Mouse (Mus musculus) heart, postnatal 0 days (tissue): Measurements from ENCODE around the gene Rpusd3. TPM values are rescaled to one million over a fixed set of nuclear protein-coding genes. Genes with fewer than 3 reads are reported as not detected.

Experiments used
- ATAC-seq: fragments of 200-750 bp; cut with Nextera tagmentation; 2 replicates; pipeline ENCODE4 v1.8.0; 2017; ENCODE audit warnings: low read depth, moderate number of reproducible peaks, moderate library complexity; ENCODE audit not compliant: insufficient read depth
- DNase-seq: peaks from one replicate; pipeline ENCODE4 v3.0.0-alpha.2; 2016; ENCODE audit warnings: low spot score
- H3K27ac ChIP-seq: fragments of 300-500 bp; sonication (generic); 2 replicates; pipeline ENCODE4 v1.5.1; 2014; ENCODE audit warnings: low read depth, mild to moderate bottlenecking
- H3K27me3 ChIP-seq: fragments of 300-500 bp; sonication (generic); 2 replicates; pipeline ENCODE4 v1.6.1; 2014; ENCODE audit warnings: low read length, mixed read lengths; ENCODE audit not compliant: control insufficient read depth, insufficient read depth
- H3K36me3 ChIP-seq: fragments of 300-500 bp; sonication (generic); replicated peaks from 2 replicates; pipeline ENCODE4 v1.6.1; 2014; ENCODE audit warnings: low read length, mixed read lengths; ENCODE audit not compliant: control insufficient read depth, insufficient read depth
- H3K4me1 ChIP-seq: fragments of 300-500 bp; sonication (generic); 2 replicates; pipeline ENCODE4 v1.6.1; 2014; ENCODE audit warnings: antibody characterized with exemption; ENCODE audit not compliant: control insufficient read depth, insufficient read depth
- H3K4me2 ChIP-seq: fragments of 300-500 bp; sonication (generic); 2 replicates; pipeline ENCODE4 v1.6.1; 2014; ENCODE audit warnings: low read depth, mild to moderate bottlenecking, low read length, moderate library complexity
- H3K4me3 ChIP-seq: fragments of 300-500 bp; sonication (generic); 2 replicates; pipeline ENCODE4 v1.5.1; 2014; ENCODE audit warnings: low read depth, low read length
- H3K9ac ChIP-seq: fragments of 300-500 bp; sonication (generic); replicated peaks from 2 replicates; pipeline ENCODE4 v1.6.1; 2014; ENCODE audit warnings: low read depth, low read length, mixed read lengths
- H3K9me3 ChIP-seq: fragments of 300-500 bp; sonication (generic); replicated peaks from 2 replicates; pipeline ENCODE4 v1.6.1; 2016; ENCODE audit warnings: low read length; ENCODE audit not compliant: control insufficient read depth
- CTCF ChIP-seq: IDR thresholded peaks from 2 replicates; pipeline ENCODE4 v1.5.1; 2016; ENCODE audit warnings: antibody characterized with exemption, control low read depth, low read depth
- EP300 ChIP-seq: IDR thresholded peaks from 2 replicates; pipeline ENCODE4 v1.6.1; 2016; ENCODE audit warnings: antibody characterized with exemption, low read depth
- WGBS: fragments of 180-500 bp; shearing (Covaris S2); extraction: QIAGEN DNeasy Blood & Tissue Kit; methylation state at CpG from one replicate; pipeline ENCODE4 v1.1.7; 2014; 5-methylcytosine and 5-hydroxymethylcytosine counted together
- polyA plus RNA-seq: library from polyadenylated mRNA; unstranded; fragments of >200 nt; fragmentation: Nextera tagmentation; extraction: Ambion mirVana; gene quantifications from 2 replicates; pipeline ENCODE4 v1.2.1, GENCODE M21; 2015
- total RNA-seq: library from RNA; depleted of rRNA; stranded (reverse); fragments of >200 nt; gene quantifications from 2 replicates; pipeline ENCODE4 v1.2.3, GENCODE M21; 2014; ENCODE audit warnings: low replicate concordance

The Rpusd3 gene
- total and polyA plus RNA-seq, 2 experiments from 2014 or later = 15.0 to 15.5 TPM

- H3K27ac ChIP-seq = peak overlapping the region; percentile 97
- no peaks in the 10 kb centered on the region for H3K27me3 ChIP-seq
- WGBS = 6% methylated on average over 7 of the region's 7 CpGs
- no peak for ATAC-seq
- H3K9me3 ChIP-seq = no peaks in the 10 kb centered on the region
- peak overlapping the region; percentile 94 for H3K4me3 ChIP-seq
- H3K4me2 ChIP-seq = peak overlapping the region; percentile 94
- peaks cover 14% of the 10 kb centered on the region for H3K4me1 ChIP-seq
- H3K36me3 ChIP-seq = peaks cover 56% of the 10 kb centered on the region
- peak overlapping the region; percentile 91 for H3K9ac ChIP-seq
- TF ChIP-seq EP300 (no peak), CTCF (no peak)
- no peak for DNase-seq
These were observed 42.0 kb downstream of the Rpusd3 start for GRCm38 (mm10) chr6:113377172-113377495.

- H3K4me1 ChIP-seq = peaks cover under 1% of the 10 kb centered on the region; the same call in 1 of the 2 replicates
- WGBS = 82% methylated on average over 4 of the region's 4 CpGs
- no peak for TF ChIP-seq CTCF
- TF ChIP-seq EP300 = no peak
- no peak overlapping the region for H3K27ac ChIP-seq
- DNase-seq (no peak), ATAC-seq (no peak)
- no peak overlapping the region for H3K4me3 ChIP-seq
- no peak overlapping the region for H3K4me2 ChIP-seq
- H3K36me3 ChIP-seq = peaks cover 73% of the 10 kb centered on the region
- no peaks in the 10 kb centered on the region for H3K9me3 ChIP-seq
- no peak overlapping the region for H3K9ac ChIP-seq
- H3K27me3 ChIP-seq = no peaks in the 10 kb centered on the region
These were observed 45.6 kb downstream of the Rpusd3 start for GRCm38 (mm10) chr6:113373491-113373890.

- Histone ChIP-seq H3K9ac (no peak overlapping the region), H3K4me2 (no peak overlapping the region), H3K36me3 (peaks cover 90% of the 10 kb centered on the region), H3K27ac (no peak overlapping the region), H3K9me3 (no peaks in the 10 kb centered on the region), H3K4me3 (no peak overlapping the region), H3K27me3 (no peaks in the 10 kb centered on the region), H3K4me1 (no peaks in the 10 kb centered on the region)
- no peak for ATAC-seq
- 88% methylated on average over 20 of the region's 20 CpGs for WGBS
- DNase-seq = no peak
- no peak for TF ChIP-seq EP300
- no peak for TF ChIP-seq CTCF
These were observed 48.8 kb downstream of the Rpusd3 start for GRCm38 (mm10) chr6:113370194-113370929.

GRCm38 (mm10) chr6:113368577-113368976 lies 50.6 kb downstream of the Rpusd3 start:
- H3K4me1 ChIP-seq = no peaks in the 10 kb centered on the region
- H3K36me3 ChIP-seq = peaks cover 72% of the 10 kb centered on the region
- H3K4me3 ChIP-seq = no peak overlapping the region
- no peak for TF ChIP-seq EP300
- no peak for TF ChIP-seq CTCF
- no peaks in the 10 kb centered on the region for H3K27me3 ChIP-seq
- 82% methylated on average over 5 of the region's 5 CpGs for WGBS
- ATAC-seq (no peak), DNase-seq (no peak)
- no peaks in the 10 kb centered on the region for H3K9me3 ChIP-seq
- no peak overlapping the region for H3K9ac ChIP-seq
- H3K4me2 ChIP-seq = no peak overlapping the region
- H3K27ac ChIP-seq = no peak overlapping the region

GRCm38 (mm10) chr6:113368124-113368523 lies 51.0 kb downstream of the Rpusd3 start:
- Histone ChIP-seq H3K9me3 (no peaks in the 10 kb centered on the region), H3K4me3 (no peak overlapping the region), H3K4me2 (no peak overlapping the region), H3K4me1 (no peaks in the 10 kb centered on the region), H3K27ac (no peak overlapping the region), H3K9ac (no peak overlapping the region), H3K27me3 (no peaks in the 10 kb centered on the region), H3K36me3 (peaks cover 68% of the 10 kb centered on the region)
- DNase-seq (no peak), ATAC-seq (no peak)
- 89% methylated on average over 7 of the region's 7 CpGs for WGBS
- TF ChIP-seq EP300 = no peak
- TF ChIP-seq CTCF = no peak

GRCm38 (mm10) chr6:113367574-113367973 lies 51.6 kb downstream of the Rpusd3 start:
- TF ChIP-seq EP300 (no peak), CTCF (no peak)
- no peaks in the 10 kb centered on the region for H3K9me3 ChIP-seq
- no peaks in the 10 kb centered on the region for H3K4me1 ChIP-seq
- no peak overlapping the region for H3K9ac ChIP-seq
- H3K4me3 ChIP-seq = no peak overlapping the region
- H3K4me2 ChIP-seq = no peak overlapping the region
- H3K27me3 ChIP-seq = no peaks in the 10 kb centered on the region
- peaks cover 62% of the 10 kb centered on the region for H3K36me3 ChIP-seq
- H3K27ac ChIP-seq = no peak overlapping the region
- ATAC-seq = no peak
- no peak for DNase-seq
- WGBS = 93% methylated on average over 1 of the region's 1 CpGs
